Mouse (Mus musculus) kidney, adult 2 months (tissue): ENCODE measurements at regions not wholly inside any gene's neighbourhood (a gene's known extent, or its start where the extent isn't known, plus 50 kb on each side); places are given as distances from the start of the nearest gene placed in this dataset.

Experiments
- DNase-seq: peaks from one replicate; pipeline ENCODE4 v3.0.0; 2021
- H3K27ac ChIP-seq: fragments of 200-500 bp; 2 replicates; pipeline ENCODE4 v1.5.1; 2012; ENCODE audit warnings: low read depth, low read length, control low read depth, inconsistent platforms; ENCODE audit not compliant: insufficient read depth
- H3K27me3 ChIP-seq: fragments of 200-500 bp; replicated peaks from 2 replicates; pipeline ENCODE4 v1.6.1; 2012; ENCODE audit warnings: mild to moderate bottlenecking, moderate library complexity, low read length, inconsistent platforms; ENCODE audit not compliant: control insufficient read depth, insufficient read depth
- H3K36me3 ChIP-seq: fragments of 200-500 bp; 2 replicates; pipeline ENCODE4 v1.6.1; 2012; ENCODE audit warnings: mild to moderate bottlenecking, moderate library complexity, low read length, inconsistent platforms; ENCODE audit not compliant: control insufficient read depth, insufficient read depth
- H3K4me1 ChIP-seq: fragments of 200-500 bp; 2 replicates; pipeline ENCODE4 v1.6.1; 2011; ENCODE audit warnings: low read length; ENCODE audit not compliant: control insufficient read depth, insufficient read depth
- H3K4me3 ChIP-seq: fragments of 200-500 bp; 2 replicates; pipeline ENCODE4 v1.5.1; 2011; ENCODE audit warnings: mild to moderate bottlenecking, low read depth, low read length, control low read depth; ENCODE audit not compliant: insufficient read depth
- CTCF ChIP-seq: fragments of 200-500 bp; conservative IDR thresholded peaks from 2 replicates; pipeline ENCODE4 v1.5.1; 2011; ENCODE audit warnings: low read depth, mild to moderate bottlenecking, control low read depth, low read length, moderate library complexity, mixed read lengths; ENCODE audit not compliant: insufficient read depth, insufficient read length
- POLR2A ChIP-seq: fragments of 200-500 bp; IDR thresholded peaks from one replicate; pipeline ENCODE4 v1.6.1; 2011; ENCODE audit warnings: low read depth, low read length, control low read depth
- WGBS: fragments of 180-500 bp; shearing (Covaris S2); methylation state at CpG from one replicate; pipeline ENCODE4 v1.1.7; 2018; 5-methylcytosine and 5-hydroxymethylcytosine counted together

DNA sequence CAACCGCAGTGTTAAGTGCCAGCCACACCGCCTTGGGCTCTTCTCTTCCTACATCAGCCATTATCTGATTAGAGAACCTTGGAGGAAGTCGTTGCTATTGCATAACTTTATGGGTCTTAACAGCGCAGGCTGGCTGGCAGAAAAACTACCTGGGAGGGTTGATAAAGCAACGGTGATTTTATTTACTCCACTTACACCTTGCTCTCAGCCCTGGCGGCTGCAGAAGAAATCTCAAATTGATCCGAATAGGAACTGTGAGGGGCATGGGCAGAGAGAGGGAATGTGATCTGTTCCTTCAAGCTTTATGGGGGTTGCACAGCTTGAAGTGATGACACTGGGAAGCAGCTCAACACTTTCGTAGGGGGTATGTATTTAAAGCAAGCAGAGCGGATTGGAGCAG, 264.9 kb downstream of the Meis1 start:
- DNase-seq: no peak
- no peak for TF ChIP-seq CTCF
- no peak for TF ChIP-seq POLR2A
- H3K27me3 ChIP-seq: no peaks in the 10 kb centered on the region
- 20% methylated on average over 9 of the region's 9 CpGs for WGBS
- H3K27ac ChIP-seq: peak overlapping the region; percentile 26; the same call in 1 of the 2 replicates
- no peaks in the 10 kb centered on the region for H3K36me3 ChIP-seq
- H3K4me1 ChIP-seq: no peaks in the 10 kb centered on the region
- H3K4me3 ChIP-seq: no peak overlapping the region

DNA sequence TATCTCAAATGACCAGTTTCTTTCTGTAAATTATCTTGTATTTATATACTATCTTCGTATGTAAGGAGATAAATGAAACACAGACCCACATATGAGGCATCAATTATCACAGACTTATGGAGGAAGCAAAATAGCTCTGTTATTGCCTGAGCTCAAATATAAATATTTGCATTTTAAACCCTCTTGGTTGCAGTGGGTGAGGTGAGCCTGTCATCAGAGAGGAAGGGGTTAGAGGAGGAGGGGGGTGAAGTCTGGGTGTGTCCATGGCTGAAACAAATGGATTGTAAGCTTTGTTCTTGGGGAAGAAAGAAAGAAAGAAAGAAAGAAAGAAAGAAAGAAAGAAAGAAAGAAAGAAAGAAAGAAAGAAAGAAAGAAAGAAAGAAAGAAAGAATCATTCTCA, 265.5 kb downstream of the Meis1 start:
- Histone ChIP-seq H3K36me3 (no peaks in the 10 kb centered on the region), H3K27me3 (no peaks in the 10 kb centered on the region), H3K27ac (no peak overlapping the region), H3K4me3 (no peak overlapping the region), H3K4me1 (no peaks in the 10 kb centered on the region)
- no peak for DNase-seq
- WGBS: 79% methylated on average over 1 of the region's 1 CpGs
- TF ChIP-seq CTCF (no peak), POLR2A (no peak)

DNA sequence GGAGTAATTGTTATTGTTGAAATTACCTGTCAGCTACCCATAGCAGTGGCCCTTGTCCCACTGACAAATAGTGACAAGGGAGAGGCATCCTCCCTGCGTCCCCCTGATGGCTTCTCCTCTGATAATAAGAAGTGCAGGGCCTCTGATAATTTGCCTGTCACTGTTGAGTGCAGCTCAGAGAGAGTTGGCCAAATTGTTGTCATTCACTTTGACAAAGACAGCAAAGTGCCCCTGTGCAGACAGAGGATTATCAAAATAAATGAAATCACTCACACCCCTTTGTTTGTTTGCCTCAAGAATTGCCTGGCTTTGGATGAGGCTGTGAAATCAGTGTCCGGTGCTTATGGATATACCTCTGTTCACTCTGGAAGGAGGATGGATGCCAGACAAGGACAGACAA, 266.3 kb downstream of the Meis1 start:
- no peak for TF ChIP-seq POLR2A
- TF ChIP-seq CTCF: no peak
- Histone ChIP-seq H3K36me3 (no peaks in the 10 kb centered on the region), H3K4me1 (no peaks in the 10 kb centered on the region), H3K4me3 (no peak overlapping the region), H3K27ac (peak overlapping the region; percentile 22; the same call in 1 of the 2 replicates), H3K27me3 (no peaks in the 10 kb centered on the region)
- no peak for DNase-seq
- WGBS: 76% methylated on average over 2 of the region's 2 CpGs

GRCm38 (mm10) chr11:18750911-18751841, 267.6 kb downstream of the Meis1 start:
- H3K27me3 ChIP-seq: no peaks in the 10 kb centered on the region
- peak overlapping the region; percentile 46; the same call in 1 of the 2 replicates for H3K27ac ChIP-seq
- 16% methylated on average over 20 of the region's 20 CpGs for WGBS
- TF ChIP-seq CTCF: no peak
- TF ChIP-seq POLR2A: no peak
- H3K36me3 ChIP-seq: no peaks in the 10 kb centered on the region
- no peaks in the 10 kb centered on the region for H3K4me1 ChIP-seq
- no peak for DNase-seq
- H3K4me3 ChIP-seq: no peak overlapping the region

GRCm38 (mm10) chr11:18750080-18750375, 268.8 kb downstream of the Meis1 start:
- WGBS: 60% methylated on average over 2 of the region's 2 CpGs
- no peaks in the 10 kb centered on the region for H3K4me1 ChIP-seq
- TF ChIP-seq POLR2A (no peak), CTCF (no peak)
- H3K27me3 ChIP-seq: no peaks in the 10 kb centered on the region
- no peak overlapping the region for H3K27ac ChIP-seq
- no peak for DNase-seq
- H3K36me3 ChIP-seq: no peaks in the 10 kb centered on the region
- no peak overlapping the region for H3K4me3 ChIP-seq

- no peak overlapping the region for H3K27ac ChIP-seq
- TF ChIP-seq POLR2A (no peak), CTCF (no peak)
- no peaks in the 10 kb centered on the region for H3K27me3 ChIP-seq
- WGBS: 54% methylated on average over 9 of the region's 9 CpGs
- no peak for DNase-seq
- H3K4me3 ChIP-seq: no peak overlapping the region
- H3K4me1 ChIP-seq: no peaks in the 10 kb centered on the region
- no peaks in the 10 kb centered on the region for H3K36me3 ChIP-seq
These were observed 269.3 kb downstream of the Meis1 start for GRCm38 (mm10) chr11:18749265-18750079.
